Mouse (Mus musculus): ENCODE measurements around the gene Tubg2. TPM values are rescaled to one million over a fixed set of nuclear protein-coding genes. Genes with fewer than 3 reads are reported as not detected.
A peak's percentile ranks its signal among the peaks of the same experiment; 100 is the strongest.
"Not testable (repeated sequence)": the region's sequence is repeated elsewhere in the genome, so short reads cannot be mapped to it uniquely, and the experiment has no call there.

Tubg2 gene
- 1 to 10 TPM; 1.2 to 1.8 (median 1.5) TPM for polyA plus RNA-seq (2017; shearing (Covaris generic))

DNA sequence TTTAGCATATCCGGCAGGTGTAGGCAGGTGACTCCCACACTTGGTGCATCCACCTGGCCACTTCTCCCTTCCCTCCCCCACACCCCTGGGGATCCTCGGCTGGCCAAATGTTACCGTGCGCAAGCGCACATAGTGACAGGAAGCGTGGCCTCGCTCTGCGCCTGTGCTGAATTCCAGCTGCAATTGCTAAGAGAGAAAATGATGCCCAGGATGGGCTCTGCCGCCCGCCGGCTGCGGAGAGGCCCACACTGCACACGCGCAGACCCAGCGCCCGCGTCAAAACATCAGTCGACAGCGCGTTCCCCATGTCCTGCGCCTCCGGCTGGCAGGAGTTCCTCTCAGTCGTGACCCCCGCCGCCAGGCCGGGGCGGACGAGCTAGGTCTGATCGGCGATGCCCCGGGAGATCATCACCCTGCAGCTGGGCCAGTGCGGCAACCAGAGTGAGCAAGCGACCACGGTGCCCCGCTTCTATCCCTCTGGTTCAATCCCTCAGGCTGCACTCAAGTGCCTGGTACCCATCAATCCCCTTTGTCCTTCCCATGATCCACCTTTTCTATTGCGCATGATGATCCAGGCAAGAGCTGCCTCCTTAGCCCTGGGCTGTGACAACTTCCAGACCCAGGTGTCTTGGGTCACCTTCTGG is at the start of gene Tubg2:
Gene Tubg2, plus strand, starts transcription at position 180 of the 644 bp plus-strand sequence.
- ATAC-seq, result peak; percentile 60

DNA sequence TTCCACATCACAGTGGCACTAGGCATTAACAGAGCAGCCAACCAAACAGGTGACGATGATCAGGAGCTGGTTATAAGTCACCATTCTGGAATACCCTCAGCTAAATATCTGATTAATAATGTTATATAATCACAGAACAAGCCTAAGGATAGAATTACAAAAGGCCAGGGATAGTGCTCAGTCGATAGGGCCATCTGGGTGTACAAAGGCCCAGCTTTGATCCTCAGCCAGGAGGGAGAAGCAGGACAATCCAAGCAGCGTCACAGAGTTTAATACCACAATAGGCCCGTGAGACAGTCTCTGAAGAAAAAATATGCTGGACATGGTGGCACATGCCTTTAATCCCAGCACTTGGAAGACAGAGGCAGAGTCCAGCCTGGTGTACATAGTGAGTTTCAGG is 46.4 kb upstream of the Tubg2 start:
- ATAC-seq, result no peak

DNA sequence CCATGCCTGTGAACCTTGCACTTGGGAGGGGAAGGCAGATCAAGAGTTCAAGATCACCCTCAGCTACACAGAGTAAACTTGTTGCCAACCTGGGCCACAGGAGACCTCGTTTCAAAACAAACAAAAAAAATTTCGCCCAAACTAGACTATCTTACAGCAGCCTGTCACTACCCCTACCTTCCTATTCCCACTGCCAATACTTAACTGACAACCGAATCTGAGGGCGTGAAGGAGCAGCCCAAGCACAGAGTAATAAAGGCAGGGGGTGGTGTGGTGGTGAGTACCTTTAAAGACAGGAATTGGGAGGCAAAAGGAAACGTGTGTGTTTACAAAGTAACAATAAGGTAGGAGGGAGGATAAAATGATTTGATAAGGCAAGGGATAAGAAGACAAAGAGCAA is 45.0 kb upstream of the Tubg2 start:
- ATAC-seq, result no peak

DNA sequence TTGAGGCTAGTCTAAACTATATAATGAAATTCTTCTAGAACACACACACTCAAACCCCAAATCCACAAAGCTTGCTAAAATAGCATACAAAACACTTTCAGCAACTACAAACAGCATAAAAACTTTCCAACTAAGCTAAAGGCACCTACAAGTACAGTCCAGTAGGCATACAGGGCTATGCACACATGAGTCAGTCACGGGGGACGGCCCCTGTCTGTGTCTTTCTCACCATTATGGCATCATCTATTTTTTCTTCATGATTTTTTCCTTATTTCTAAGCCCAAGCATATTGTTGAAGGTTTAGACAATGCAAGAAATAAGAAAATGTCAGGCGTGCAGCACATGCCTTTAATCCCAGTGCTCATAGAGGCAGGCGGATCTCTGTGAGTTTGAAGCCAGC is 44.5 kb upstream of the Tubg2 start:
- ATAC-seq, result no peak

DNA sequence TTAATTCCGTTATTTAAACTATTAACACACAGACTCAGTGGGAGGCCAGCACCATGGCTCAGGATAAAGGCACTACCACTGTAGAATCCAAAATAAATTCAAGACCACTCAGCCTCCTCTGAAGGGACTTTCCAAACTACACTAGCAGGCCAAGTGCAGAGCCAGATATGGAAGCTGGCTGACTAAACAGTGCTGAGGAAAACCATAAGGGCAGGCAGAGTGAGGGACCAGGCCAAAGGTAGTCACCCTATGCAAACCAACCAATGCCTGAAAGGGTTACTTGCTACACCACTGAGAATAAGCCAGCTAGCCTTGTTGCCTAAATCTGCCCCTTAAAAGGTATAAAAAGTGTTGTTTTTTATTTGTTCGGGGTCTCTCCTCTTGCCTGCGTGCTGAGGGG is 43.5 kb upstream of the Tubg2 start:
- no peak for ATAC-seq

DNA sequence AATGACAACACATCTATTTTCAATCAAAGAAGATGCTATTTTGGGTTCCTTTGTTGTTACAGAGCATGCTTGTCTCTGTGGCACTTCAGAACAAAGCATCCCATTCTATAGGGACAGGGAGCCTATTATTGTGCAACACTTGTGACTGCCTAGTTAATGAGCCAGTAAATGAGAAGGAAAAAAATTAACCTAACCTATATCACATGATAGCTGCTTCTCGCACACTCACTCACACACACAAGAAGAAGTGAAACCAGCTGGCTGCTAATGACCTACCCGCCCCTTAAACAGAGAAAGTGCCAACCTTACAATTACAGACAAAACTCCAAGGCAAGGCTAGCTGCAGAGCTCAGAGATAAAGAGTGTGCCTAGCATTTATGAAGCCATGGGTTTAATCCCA is 40.1 kb upstream of the Tubg2 start:
- ATAC-seq, result no peak

DNA sequence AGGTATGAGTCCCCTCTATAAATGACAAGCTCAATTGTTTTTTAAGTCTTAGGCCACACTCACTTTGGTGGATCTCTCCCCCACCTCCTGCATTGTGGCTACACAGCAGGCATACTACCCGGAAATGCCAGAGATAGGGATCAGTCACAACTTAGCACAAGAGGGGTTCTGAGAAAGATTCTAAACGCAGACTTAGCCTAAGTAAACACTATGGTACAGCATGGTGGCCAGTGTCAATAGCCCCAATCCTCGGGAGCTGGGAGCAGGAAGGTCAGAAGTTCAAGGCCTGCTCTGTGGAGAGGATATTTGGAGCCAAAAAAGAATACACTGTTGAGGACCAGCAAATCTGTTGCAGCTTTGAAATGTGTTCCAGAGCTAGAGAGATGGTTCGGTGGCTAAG is 37.6 kb upstream of the Tubg2 start:
- ATAC-seq, result no peak

DNA sequence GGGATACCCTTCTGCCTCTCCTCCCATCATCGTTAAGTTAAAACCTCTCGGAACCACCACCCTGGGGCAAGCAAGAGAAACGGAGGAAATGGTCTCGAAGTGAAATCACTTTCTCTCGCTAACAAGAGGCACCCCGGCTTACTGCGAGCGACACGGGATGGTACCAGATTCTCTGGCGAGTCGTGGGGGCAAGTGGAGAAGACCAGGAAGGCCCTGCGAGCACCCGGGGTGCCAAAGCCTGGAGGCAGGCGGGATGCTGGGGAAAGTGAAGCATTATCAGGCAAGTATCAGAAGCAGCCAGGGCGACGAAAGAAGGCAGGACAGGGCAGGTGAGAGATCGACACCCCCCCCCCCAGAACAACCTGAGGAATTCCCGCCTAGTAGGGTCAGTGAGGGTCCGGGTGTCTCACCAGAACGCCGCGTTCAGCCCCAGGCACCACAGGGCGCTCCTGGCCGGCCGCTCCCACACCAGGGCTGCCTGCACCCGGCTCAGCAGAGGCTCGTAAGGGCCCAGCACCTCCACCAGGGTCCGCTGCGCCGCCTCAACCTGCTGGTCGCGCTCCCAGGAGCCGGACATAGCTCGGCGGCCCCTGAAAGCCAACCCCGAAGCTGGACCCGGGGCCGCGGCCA is 36.5 kb upstream of the Tubg2 start:
- peak; percentile 33 for ATAC-seq

DNA sequence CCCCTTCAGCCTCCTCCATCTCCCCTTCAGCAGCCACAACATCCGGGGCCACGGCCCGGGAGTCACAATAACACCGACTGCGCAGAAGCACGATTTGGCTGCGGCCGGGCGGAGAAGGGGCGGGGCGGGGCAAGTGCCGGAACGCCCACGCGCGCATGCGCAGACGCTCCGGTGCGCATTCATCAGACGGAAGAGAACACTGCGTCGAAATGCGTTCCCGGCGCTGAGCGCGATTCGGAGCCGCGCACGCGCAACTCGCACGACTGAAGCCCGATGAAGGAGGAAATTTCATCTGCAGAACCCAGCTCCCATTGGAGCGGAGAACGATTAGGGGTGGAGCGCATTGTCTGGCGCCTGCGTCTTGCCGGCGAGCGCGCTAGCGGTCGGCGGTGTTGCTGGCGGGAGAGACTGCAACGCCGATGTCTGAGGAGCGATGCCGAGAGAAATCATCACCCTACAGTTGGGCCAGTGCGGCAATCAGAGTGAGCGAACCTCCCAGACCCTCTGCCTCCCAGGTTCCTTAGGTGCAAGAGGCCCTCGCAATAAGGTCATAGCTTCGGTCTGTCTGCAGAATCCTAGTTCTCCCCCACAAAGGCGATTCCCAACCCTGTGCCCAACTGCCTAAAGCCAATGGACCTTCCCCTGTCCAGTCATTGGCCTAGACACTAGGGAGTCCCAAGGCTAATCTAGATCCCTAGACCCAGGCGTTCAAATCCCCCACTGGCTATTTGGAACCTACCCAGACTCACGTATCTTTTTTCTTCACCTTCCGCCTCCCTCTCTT is 35.8 kb upstream of the Tubg2 start, which contains the start of the genes Retreg3 and Tubg1:
Gene Retreg3, minus strand, starts transcription at position 133 of the 784 bp plus-strand sequence.
Gene Tubg1, plus strand, starts transcription at position 178 of the 784 bp plus-strand sequence.
- ATAC-seq, result peak; percentile 90

DNA sequence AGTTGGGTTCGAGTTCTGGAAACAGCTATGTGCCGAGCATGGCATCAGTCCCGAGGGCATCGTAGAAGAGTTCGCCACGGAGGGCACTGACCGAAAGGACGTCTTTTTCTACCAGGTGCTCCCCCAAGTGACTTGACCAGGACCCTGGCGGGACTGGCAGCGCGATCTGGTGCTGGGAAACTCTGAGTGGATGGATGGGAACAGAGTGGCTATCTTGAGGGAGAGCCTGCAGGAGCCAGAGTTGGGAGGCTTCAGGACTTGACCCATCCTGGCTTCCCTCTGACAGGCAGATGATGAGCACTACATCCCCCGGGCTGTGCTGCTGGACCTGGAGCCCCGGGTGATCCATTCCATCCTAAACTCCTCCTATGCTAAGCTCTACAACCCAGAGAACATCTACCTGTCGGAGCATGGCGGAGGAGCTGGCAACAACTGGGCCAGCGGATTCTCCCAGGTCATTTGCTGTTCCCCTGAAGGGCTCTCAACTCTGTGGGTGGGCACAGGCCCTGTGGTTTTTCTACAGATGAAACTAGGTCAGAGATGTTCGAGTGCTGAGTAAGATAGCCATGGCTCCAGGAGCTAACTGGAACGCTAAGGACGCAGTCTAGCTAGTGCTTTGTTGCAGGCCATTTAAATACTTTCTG is 35.0 kb upstream of the Tubg2 start:
- ATAC-seq, result no peak

DNA sequence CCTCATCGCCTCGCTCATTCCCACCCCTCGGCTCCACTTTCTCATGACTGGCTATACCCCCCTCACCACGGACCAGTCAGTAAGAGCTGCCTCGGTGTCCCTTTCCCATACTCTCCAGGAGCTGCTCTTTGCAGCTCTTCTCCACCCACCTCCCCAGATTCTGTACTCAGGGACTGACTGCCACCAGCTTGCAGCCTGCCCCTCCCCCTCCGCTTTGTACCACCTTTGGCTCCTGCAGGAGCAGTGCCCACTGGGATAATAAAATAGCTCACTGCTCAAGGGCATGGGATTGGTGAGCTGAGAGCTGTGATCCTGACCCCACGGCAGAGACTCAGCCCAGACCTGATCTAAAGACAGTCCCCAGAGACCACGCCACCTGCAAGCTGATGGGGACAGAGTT is 31.2 kb upstream of the Tubg2 start:
- ATAC-seq, result not testable (repeated sequence)

DNA sequence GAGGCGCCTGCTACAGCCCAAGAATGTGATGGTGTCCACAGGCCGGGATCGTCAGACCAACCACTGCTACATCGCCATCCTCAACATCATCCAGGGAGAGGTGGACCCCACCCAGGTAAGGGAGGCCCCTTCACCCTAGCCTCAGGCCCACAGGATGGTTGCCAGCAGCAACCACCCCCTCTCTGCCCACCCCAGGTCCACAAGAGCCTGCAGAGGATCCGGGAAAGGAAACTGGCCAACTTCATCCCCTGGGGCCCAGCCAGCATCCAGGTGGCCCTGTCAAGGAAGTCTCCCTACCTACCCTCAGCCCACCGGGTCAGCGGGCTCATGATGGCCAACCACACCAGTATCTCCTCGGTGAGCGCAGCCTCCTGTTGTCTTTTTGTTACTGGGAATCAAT is 30.7 kb upstream of the Tubg2 start:
- ATAC-seq, result not testable (repeated sequence)

DNA sequence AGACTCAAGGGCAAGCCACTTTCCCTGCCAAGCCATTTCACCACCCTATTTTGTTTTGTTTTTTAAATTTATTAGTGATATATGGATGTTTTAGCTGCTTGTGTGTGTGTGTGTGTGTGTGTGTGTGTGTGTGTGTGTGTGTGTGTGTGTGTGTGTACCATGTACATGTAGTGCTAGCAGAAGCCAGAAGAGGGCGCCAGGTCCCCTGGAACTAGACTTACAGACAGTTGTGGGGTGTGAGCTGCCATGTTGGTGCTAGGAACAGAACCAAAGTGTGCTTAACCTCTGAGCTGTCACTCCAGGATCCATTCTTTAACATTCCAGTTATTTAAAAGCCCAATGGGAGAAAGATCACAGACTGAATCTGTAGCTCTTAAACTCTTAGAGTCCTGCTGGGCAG is 28.6 kb upstream of the Tubg2 start:
- ATAC-seq, result no peak

DNA sequence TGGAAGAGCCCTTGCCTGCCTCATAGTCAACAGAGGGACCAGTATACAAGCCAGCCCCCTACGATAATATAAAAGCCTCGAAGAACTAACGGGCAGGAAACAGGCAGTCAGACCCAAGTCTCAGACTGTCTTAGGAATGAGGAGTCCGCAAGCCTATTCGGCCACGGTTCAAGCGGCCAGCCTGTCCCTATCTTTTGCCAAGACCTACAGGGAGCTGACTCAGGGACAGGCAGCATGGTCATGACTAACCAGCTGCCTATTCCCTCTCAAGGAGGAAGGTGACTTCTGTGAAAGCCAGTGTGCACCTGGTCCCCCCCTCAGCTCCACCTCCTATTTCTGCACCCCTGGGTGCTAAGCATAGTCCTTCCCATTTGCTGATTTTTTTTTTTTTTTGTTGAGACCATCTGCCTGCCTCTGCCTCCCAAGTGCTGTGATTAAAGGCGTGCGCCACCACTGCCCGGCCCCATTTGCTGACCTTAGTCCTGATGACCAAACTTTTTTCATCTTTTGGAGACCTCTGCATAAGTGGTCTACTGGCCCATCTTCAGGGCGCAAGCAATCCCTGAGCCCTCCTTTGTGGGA is 26.6 kb upstream of the Tubg2 start:
- ATAC-seq, result no peak

DNA sequence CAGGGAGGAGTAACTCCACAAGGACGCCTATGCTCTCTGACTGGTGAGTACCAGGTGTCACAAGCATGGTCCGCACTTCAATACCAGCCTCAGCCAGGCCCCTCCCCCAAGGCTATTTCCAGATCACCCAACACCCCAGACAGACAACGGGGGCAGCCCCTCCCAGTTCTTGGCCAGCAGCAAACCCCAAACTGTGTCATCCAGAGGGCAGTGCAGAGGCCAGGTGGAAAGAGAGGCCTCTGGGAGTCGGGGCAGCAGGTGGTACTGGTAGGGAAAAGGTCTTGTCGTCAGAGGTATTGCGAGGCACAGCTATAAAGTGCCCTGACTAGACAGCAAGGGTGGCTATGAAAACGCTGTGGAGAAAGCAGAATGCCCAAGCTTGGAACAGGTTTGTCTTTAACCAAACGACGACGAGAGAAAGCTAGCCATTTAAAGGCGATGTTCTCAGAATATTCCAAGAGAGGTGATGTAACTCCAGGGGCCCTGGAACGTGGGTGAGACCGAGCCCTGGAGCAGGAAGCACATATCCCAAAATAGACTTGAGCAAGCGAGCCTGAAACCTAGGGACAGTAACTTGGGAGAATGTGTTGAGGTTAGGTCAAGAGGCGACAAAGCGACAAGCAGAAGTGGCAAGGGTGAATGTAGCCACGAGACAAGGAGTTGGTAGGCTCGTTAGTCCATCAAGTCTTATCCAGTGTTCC is 25.5 kb upstream of the Tubg2 start:
- no peak for ATAC-seq

DNA sequence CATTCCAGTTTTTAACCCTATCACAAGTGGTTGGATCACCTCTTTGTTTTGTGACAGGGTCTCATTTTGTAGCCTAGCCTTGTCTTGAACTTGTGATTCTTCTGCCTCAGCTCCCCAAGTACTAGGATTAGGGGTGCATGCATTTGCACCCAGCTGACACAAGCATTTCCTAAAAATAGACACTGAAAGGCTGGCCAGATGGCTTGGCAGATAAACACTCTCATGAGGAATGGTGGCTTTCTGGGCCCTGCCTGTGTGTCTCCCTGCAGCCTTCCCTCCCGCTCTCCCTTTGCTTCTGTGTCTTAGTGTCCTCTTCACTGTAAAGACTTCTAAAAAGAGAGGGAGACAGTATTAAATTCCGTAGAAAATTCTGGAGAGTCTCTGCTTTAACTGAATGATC is 24.5 kb upstream of the Tubg2 start:
- no peak for ATAC-seq

DNA sequence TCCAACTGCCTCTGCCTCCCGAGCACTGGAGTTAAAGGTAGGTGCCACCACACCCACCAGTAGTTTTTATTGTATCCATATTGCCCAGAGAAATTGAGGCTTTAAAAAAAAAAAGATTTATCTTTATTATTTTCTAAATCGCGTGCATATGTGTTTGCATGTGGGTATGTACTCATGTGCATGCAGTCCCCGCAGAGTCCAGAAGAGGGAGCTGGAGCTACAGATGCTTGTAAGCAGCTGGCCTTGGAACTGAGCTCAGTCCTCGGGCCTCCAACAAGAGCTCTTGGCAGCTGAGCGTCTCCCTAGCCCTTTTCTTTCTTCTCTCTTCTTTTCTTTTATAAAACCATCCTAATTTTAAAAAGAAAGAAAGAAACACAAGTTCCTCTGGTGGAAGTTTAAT is 24.0 kb upstream of the Tubg2 start:
- ATAC-seq, result no peak

DNA sequence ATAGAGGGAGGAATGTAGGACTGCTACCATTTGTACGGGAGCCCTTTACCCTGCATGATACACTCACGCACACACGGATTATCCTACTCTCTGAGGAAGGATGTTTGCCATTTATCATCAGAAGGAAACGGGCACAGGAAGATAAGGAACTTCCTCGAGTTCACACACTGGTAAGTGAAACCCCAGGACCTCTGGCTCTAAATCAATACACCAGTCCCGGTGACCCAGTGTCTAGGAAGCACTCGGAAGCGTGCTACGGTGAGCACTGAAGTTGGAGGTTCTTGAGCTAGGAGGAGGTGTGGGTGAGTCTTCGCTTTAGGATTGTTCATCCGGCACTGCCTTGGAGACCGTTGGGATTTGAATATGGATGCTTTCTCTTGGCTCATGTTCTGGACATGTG is 22.7 kb upstream of the Tubg2 start:
- ATAC-seq, result no peak

DNA sequence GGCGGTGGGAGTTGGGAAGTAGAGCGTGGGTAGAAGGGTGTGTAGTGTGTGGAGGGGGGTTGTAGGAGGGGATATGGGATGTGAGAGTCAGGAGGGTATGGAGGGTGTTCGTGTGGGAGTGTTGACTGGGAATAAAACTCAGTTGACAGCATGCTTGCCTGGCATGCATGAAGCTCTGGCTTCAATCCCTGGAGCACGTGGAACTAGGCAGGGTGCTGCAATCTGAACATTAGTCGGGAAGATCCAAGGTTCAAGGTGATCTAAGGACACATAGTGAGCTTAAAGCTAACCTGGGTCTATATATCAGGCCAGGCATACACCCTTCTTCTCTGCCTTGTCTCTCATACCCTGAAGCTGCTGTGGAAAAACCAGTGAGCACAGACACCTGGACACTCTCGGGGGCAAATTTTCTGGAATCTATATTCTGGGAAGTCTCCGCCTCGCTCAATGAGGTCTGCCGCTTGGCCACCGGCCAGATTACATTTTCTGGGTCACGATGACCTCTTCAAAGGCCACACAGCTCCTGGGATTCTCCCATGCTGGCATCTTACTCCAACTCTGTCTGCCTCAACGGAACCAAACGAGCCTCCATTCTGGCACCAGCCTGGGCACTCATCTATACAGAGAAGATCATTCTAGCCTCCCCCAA is 21.4 kb upstream of the Tubg2 start:
- ATAC-seq, result no peak

DNA sequence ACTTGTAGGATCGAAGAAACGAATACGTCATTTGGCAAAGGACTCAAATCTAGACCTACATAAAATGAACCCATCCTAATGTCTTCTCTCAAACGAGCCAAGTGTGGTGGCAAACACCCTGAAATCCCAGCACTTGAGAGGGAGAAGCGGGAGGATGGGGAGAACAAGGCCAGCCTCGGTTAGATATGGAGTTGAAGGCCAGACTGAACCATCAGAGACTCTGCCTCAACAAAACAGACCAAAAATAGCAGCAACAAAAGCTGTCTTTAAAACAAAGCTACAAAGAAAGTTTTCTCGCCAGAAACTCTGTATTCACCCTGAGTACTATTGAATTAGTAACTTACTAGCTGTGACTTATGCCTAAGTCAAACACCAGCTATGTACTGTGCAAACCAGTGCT is 18.7 kb upstream of the Tubg2 start:
- no peak for ATAC-seq

DNA sequence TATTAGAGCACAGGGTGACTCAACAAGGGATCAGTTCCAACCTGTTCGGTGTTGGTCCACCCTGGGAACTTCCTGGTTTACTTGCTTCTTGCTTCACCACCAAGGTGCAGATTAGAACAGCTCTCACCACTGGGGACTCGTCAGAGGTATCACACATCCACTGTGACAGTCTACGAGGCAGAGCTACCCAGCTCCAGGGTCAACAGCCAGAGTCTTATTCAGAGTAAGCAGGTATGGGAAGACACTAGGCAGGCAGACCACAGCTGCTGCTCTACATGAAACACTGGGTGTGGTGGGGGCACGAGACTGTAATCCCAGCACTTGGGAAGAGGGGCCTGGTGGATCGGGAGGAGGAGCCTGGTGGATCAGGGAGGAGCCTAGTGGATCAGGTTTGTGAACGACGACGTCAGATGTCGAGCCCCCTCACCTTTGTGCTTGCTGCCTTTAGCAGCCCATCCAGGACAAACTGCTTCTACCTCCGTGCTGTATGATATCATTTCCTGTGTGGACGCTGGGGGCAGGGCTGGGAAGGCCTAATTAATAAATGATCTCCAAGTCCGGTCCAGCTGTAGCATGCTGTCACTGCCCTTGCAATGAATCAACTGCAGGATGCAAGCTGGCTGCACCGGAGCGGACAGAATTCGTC is 17.0 kb upstream of the Tubg2 start:
- no peak for ATAC-seq

Data from inflammation-experienced regulatory T-cells, adult 6 months (primary cell).